Mouse (Mus musculus) thymus, postnatal 4 days (tissue): ENCODE results near the gene Rnf151.
"Not testable (repeated sequence)": the region's sequence is repeated elsewhere in the genome, so short reads cannot be mapped to it uniquely, and the experiment has no call there.

Experiments
- DNase-seq: peaks from one replicate; pipeline ENCODE4 v3.0.0; 2021

The Rnf151 gene

GRCm38 (mm10) chr17:24701251-24701650, 16.6 kb downstream of the Rnf151 start:
- DNase-seq = no peak

- DNase-seq = no peak
Measured at GRCm38 (mm10) chr17:24699473-24699872, 18.4 kb downstream of the Rnf151 start.

GRCm38 (mm10) chr17:24698715-24699114, 19.1 kb downstream of the Rnf151 start:
- DNase-seq = no peak

GRCm38 (mm10) chr17:24697985-24698384, 19.9 kb downstream of the Rnf151 start:
- peak; percentile 44 for DNase-seq

- peak; percentile 92 for DNase-seq
Measured at GRCm38 (mm10) chr17:24696011-24696697, 21.7 kb downstream of the Rnf151 start, which contains the start of the genes Gfer and Noxo1. Gene Gfer (minus strand): TSS chr17:24696156. Gene Noxo1 (plus strand): TSS chr17:24696234.

- DNase-seq = no peak
Measured at GRCm38 (mm10) chr17:24695326-24696010, 22.4 kb downstream of the Rnf151 start.

GRCm38 (mm10) chr17:24692385-24692784, 25.5 kb downstream of the Rnf151 start:
- no peak for DNase-seq

- DNase-seq = peak; percentile 50
Measured at GRCm38 (mm10) chr17:24689251-24690081, 28.4 kb downstream of the Rnf151 start, which contains the start of gene Syngr3. Gene Syngr3 (minus strand): TSS chr17:24689955.

GRCm38 (mm10) chr17:24687599-24687998, 30.3 kb downstream of the Rnf151 start:
- DNase-seq = no peak

GRCm38 (mm10) chr17:24687146-24687595, 30.7 kb downstream of the Rnf151 start:
- DNase-seq = peak; percentile 71

- peak; percentile 72 for DNase-seq
Measured at GRCm38 (mm10) chr17:24686514-24686913, 31.3 kb downstream of the Rnf151 start.

- no peak for DNase-seq
Measured at GRCm38 (mm10) chr17:24677500-24678080, 40.3 kb downstream of the Rnf151 start.

GRCm38 (mm10) chr17:24676877-24677276, 41.0 kb downstream of the Rnf151 start:
- DNase-seq = no peak

GRCm38 (mm10) chr17:24676187-24676586, 41.7 kb downstream of the Rnf151 start:
- peak; percentile 87 for DNase-seq

- no peak for DNase-seq
Measured at GRCm38 (mm10) chr17:24674277-24674676, 43.6 kb downstream of the Rnf151 start.

- no peak for DNase-seq
Measured at GRCm38 (mm10) chr17:24672141-24672540, 45.7 kb downstream of the Rnf151 start.

GRCm38 (mm10) chr17:24671346-24671745, 46.5 kb downstream of the Rnf151 start:
- DNase-seq = no peak

GRCm38 (mm10) chr17:24670246-24670844, 47.5 kb downstream of the Rnf151 start:
- DNase-seq = no peak

- peak; percentile 99 for DNase-seq
Measured at GRCm38 (mm10) chr17:24669545-24670245, 48.2 kb downstream of the Rnf151 start, which contains the start of gene Zfp598. Gene Zfp598 (plus strand): TSS chr17:24669687.

- not testable (repeated sequence) for DNase-seq
Measured at GRCm38 (mm10) chr17:24669214-24669544, 48.7 kb downstream of the Rnf151 start.

GRCm38 (mm10) chr17:24667416-24667815, 50.4 kb downstream of the Rnf151 start:
- peak; percentile 74 for DNase-seq

GRCm38 (mm10) chr17:24667011-24667410, 50.9 kb downstream of the Rnf151 start:
- DNase-seq = not testable (repeated sequence)
